Mouse (Mus musculus): ENCODE results near the gene Ide. TPM values are rescaled to one million over a fixed set of nuclear protein-coding genes. Genes with fewer than 3 reads are reported as not detected.

Ide gene
- polyA plus RNA-seq, 1 experiment from 2014 or later = 48.7 TPM

DNA sequence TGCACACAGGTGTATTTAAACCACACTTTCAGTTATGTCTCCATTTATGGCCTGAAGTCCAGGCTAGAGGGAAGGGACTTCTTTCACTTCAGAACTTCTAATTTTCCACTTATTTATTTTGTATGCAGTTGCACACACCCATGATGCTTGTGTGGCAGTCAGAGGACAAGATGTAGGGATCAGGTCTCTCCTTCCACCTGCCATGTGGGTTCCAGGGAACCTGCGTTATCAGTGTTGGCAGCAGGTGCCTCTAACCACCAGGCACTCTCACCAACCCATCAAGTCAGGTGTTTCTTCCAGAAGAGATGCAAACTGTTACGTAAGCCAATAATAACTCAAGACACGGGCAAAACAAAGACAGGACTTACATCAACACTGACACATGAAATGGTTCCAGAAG is 35.9 kb downstream of the Ide start:
- H3K9ac ChIP-seq (replicated peaks) = no peak overlapping the region
- no peaks in the 10 kb centered on the region for H3K27me3 ChIP-seq
- ATAC-seq (ENCODE audit: low FRiP score, low read depth) = no peak
- H3K4me1 ChIP-seq = no peaks in the 10 kb centered on the region
- no peak overlapping the region for H3K4me2 ChIP-seq (replicated peaks)
- WGBS = 97% methylated on average over 3 of the region's 3 CpGs
- no peak overlapping the region for H3K4me3 ChIP-seq
- no peaks in the 10 kb centered on the region for H3K9me3 ChIP-seq
- 0 out of 2 replicates have a peak, but pooled peaks cover 3% of the 10 kb centered on the region for H3K36me3 ChIP-seq
- no peak overlapping the region for H3K27ac ChIP-seq (replicated peaks)

DNA sequence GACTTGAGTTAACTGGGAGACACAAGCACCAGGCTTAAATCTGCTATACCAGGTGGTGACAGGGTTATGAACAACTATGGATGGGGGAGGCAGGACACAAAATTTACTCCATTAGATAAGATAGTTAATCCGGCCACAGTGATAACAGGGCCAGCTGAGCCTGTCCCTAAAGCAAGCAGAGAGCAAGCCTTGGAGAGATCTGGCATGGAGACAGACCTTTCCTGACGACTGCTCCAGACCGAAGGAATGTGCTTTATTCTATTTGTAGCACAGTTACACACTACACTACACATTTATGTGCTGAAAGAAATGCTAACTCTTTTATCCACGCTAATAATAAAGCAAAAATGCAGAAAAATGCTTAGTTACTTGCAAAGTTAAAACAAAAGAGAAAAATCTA is 46.0 kb downstream of the Ide start:
- H3K9me3 ChIP-seq = no peaks in the 10 kb centered on the region
- H3K4me1 ChIP-seq = no peaks in the 10 kb centered on the region
- no peaks in the 10 kb centered on the region; the same call in 1 of the 2 replicates for H3K36me3 ChIP-seq
- H3K9ac ChIP-seq (replicated peaks) = no peak overlapping the region
- H3K4me2 ChIP-seq (replicated peaks) = no peak overlapping the region
- WGBS = 87% methylated on average over 4 of the region's 4 CpGs
- no peak overlapping the region for H3K27ac ChIP-seq (replicated peaks)
- ATAC-seq (ENCODE audit: low FRiP score, low read depth) = no peak
- no peaks in the 10 kb centered on the region for H3K27me3 ChIP-seq
- no peak overlapping the region for H3K4me3 ChIP-seq

DNA sequence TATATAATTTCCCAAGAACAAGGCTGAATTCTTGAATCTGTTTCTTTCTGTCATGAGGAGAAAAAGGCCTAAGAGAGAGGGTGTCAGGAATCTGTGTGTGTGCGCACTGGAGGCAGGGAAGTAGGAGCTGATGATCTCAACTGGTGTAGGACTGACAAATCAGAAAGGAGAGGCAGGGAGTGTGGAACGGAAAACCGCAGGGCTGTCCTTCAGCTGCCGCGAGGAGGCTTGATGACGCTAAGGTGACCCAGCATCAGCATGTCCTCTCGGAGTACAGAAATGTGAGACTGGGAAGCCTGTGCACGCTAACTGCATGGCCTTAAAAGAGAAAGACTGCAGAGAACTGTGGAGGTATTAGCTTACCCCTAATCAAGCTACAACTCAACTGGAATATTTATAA is 46.7 kb downstream of the Ide start:
- no peak overlapping the region for H3K9ac ChIP-seq (replicated peaks)
- no peak for ATAC-seq (ENCODE audit: low FRiP score, low read depth)

DNA sequence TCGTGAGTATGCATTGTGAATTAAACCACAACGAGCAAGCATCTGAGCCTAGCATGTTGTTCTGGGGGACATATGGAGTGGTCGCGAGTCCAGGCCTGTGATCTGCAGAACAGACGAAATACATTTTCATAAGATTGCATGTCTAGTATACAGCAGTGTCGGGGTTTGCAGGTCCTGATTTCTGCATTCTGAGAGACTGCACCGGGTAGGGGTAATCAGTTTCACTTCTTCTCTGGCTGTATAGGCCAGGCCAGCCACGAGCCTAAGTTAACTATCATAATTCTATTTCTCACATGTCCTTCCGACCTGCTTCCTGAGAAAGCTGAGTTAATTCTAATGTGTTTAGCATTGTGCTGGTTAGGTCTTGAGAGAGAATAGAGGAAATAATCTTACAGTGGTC is 52.9 kb downstream of the Ide start:
- Histone ChIP-seq H3K9ac (replicated peaks) (no peak overlapping the region), H3K4me3 (no peak overlapping the region), H3K9me3 (no peaks in the 10 kb centered on the region), H3K36me3 (peaks cover 47% of the 10 kb centered on the region), H3K4me2 (replicated peaks) (no peak overlapping the region), H3K4me1 (no peaks in the 10 kb centered on the region), H3K27ac (replicated peaks) (no peak overlapping the region), H3K27me3 (no peaks in the 10 kb centered on the region)
- WGBS = 96% methylated on average over 9 of the region's 9 CpGs
- no peak for ATAC-seq (ENCODE audit: low FRiP score, low read depth)

More for the DNA sequence above, 46.7 kb downstream of the Ide start:
- Histone ChIP-seq H3K27me3 (no peaks in the 10 kb centered on the region), H3K4me1 (no peaks in the 10 kb centered on the region), H3K4me3 (no peak overlapping the region), H3K27ac (replicated peaks) (no peak overlapping the region), H3K9me3 (no peaks in the 10 kb centered on the region), H3K36me3 (no peaks in the 10 kb centered on the region; the same call in 1 of the 2 replicates), H3K4me2 (replicated peaks) (no peak overlapping the region)
- 89% methylated on average over 8 of the region's 8 CpGs for WGBS

DNA sequence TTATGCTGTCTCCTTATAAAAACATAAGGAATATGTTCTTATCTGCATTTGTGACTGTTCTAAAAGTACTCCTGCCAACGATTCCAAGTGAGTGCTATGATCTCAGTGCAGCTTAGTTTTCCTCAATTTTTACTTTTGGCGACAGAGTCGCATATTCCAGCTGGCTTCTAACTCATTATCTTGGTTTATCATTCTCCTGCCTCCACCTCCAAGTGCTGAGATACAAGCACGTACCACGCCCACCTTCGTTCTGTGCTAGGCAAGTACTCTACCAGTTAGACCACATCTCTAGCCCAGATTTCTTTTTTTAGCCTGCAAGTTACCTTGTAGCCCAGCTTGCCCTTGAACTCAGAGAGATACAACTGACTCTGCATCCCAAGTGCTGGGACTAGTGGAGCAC is 54.5 kb downstream of the Ide start:
- Histone ChIP-seq H3K4me2 (replicated peaks) (no peak overlapping the region), H3K4me3 (no peak overlapping the region), H3K27me3 (no peaks in the 10 kb centered on the region), H3K9ac (replicated peaks) (no peak overlapping the region), H3K36me3 (peaks cover 60% of the 10 kb centered on the region), H3K27ac (replicated peaks) (no peak overlapping the region), H3K4me1 (no peaks in the 10 kb centered on the region), H3K9me3 (no peaks in the 10 kb centered on the region)
- WGBS = 93% methylated on average over 6 of the region's 6 CpGs
- no peak for ATAC-seq (ENCODE audit: low FRiP score, low read depth)

DNA sequence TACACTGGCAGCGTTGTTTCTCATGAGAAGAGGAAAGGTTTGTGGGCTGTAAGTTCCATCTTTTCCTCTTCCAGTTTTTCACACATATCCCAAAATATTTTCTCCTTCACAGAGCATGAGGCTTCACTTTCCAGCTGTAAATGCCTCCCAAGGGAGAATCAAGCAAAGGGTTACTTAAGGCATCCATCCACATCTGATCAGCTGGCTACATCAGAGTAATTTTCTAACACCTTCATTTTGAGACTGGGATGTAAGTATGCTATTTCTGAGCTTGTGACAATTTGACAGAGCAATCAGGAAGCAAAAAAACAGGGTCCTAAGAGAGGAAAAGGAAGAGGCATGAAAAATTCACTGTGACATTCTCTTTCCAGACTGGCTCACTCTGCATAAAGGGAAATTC is 55.9 kb downstream of the Ide start:
- WGBS = 91% methylated on average over 1 of the region's 1 CpGs
- peaks cover 61% of the 10 kb centered on the region for H3K36me3 ChIP-seq
- H3K4me1 ChIP-seq = no peaks in the 10 kb centered on the region
- no peaks in the 10 kb centered on the region for H3K27me3 ChIP-seq
- no peak overlapping the region for H3K4me2 ChIP-seq (replicated peaks)
- H3K4me3 ChIP-seq = no peak overlapping the region
- ATAC-seq (ENCODE audit: low FRiP score, low read depth) = no peak
- no peak overlapping the region for H3K9ac ChIP-seq (replicated peaks)
- no peak overlapping the region for H3K27ac ChIP-seq (replicated peaks)
- H3K9me3 ChIP-seq = no peaks in the 10 kb centered on the region

DNA sequence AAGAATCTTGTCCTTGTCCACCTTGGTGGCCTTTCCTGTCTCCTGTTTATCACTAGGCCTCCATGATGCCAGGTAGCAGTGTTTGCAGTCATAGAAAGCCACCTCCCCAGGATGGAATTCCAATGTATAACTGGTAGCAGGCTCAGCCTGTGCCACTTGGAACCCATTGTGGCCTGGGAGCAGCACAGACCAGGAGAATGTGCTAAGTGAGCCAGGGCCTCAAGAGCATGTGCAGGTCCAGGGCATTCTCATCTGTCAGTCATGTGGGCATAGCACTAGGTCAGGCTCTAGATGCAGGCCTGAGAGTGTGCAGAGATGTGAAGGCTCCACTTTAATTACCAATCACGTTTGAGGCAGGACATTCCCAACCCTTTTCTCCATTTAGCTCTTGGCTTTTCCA is 58.5 kb downstream of the Ide start:
- H3K4me2 ChIP-seq (replicated peaks) = no peak overlapping the region
- H3K9ac ChIP-seq (replicated peaks) = no peak overlapping the region
- no peak overlapping the region for H3K27ac ChIP-seq (replicated peaks)
- WGBS = 79% methylated on average over 1 of the region's 1 CpGs
- H3K4me3 ChIP-seq = no peak overlapping the region
- H3K9me3 ChIP-seq = no peaks in the 10 kb centered on the region
- no peaks in the 10 kb centered on the region for H3K4me1 ChIP-seq
- ATAC-seq (ENCODE audit: low FRiP score, low read depth) = no peak
- peaks cover 65% of the 10 kb centered on the region for H3K36me3 ChIP-seq
- no peaks in the 10 kb centered on the region for H3K27me3 ChIP-seq

DNA sequence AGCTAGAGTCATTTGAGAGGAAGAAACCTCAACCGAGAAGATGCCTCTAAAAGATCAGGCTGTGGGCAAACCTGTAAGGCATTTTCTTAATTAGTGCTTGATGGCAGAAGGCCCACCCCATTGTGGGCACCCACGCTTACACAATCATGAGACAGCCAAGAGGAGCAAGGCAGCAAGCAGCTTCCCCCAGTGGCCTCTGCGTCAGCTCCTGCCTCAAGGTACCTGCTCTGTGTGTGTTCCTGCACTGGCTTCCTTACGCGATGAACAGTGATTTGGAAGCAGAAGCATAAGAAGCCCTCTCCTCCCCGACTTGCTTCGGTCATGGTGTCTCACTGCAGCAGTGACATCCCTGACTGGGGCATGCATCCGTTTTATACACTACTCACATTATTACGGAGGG is 62.1 kb downstream of the Ide start:
- Histone ChIP-seq H3K9ac (replicated peaks) (no peak overlapping the region), H3K4me1 (no peaks in the 10 kb centered on the region), H3K36me3 (peaks cover 38% of the 10 kb centered on the region), H3K4me3 (no peak overlapping the region), H3K9me3 (no peaks in the 10 kb centered on the region), H3K27ac (replicated peaks) (no peak overlapping the region), H3K27me3 (no peaks in the 10 kb centered on the region), H3K4me2 (replicated peaks) (no peak overlapping the region)
- 94% methylated on average over 9 of the region's 9 CpGs for WGBS
- ATAC-seq (ENCODE audit: low FRiP score, low read depth) = no peak

DNA sequence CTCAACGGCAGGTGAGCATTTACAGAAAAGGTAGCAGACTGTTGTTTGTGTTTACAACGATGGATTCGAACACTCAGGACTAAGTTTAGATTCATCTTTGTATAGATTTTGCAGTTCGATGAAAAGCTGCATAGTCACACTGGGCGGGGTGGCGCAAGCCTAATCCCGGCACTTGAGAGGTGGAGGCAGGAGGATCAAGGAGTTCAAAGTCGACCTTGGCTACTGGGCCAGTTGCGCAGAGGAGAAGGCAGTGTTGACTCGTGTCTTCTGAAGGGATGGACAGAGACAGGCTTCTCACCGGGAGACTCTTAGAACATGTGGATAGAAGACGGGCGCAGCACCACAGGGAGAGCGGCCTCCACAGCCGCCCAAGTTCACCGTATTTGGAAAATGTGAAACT is 68.5 kb downstream of the Ide start:
- 91% methylated on average over 16 of the region's 16 CpGs for WGBS
- H3K27me3 ChIP-seq = no peaks in the 10 kb centered on the region
- no peak for ATAC-seq (ENCODE audit: low FRiP score, low read depth)

DNA sequence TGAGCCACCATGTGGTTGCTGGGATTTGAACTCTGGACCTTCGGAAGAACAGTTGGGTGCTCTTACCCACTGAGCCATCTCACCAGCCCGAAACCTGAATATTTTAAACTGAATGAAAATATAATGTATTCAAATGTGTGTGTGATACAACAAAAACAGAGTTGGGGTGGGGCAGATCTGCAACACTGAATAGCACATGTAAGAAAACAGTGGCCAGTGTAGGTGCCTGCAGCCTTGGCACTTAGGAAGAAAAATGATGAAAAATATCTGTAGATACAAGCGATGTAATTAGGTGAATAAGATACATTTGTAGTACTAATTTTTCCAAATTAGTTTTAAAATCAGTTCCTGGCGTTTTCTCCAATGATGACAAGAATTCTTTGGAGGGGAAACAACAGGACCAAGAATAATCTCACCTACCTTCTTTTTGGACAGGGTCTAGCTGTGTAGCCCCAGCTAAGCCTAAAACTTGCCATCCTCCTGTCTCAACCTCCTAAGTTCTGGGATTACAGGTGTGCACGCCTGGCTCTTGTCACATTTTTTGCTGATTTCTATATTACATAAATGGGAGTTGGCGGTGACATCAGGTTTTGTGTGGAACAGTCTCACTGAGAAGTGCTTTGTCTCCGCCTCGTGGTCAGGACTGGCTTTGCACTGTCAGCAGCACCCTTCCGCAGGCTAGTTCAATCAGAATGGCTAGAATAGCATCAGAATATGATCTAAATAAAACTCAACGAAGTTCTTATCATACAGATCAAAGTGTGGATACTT is 72.1 kb downstream of the Ide start:
- ATAC-seq (ENCODE audit: low FRiP score, low read depth) = peak; percentile 60; the same call in 1 of the 2 replicates
- Histone ChIP-seq H3K9ac (replicated peaks) (no peak overlapping the region), H3K4me2 (replicated peaks) (no peak overlapping the region), H3K27ac (replicated peaks) (no peak overlapping the region), H3K36me3 (peaks cover 13% of the 10 kb centered on the region; the same call in 1 of the 2 replicates), H3K27me3 (no peaks in the 10 kb centered on the region), H3K9me3 (no peaks in the 10 kb centered on the region), H3K4me1 (peaks cover 9% of the 10 kb centered on the region), H3K4me3 (no peak overlapping the region)
- 35% methylated on average over 10 of the region's 10 CpGs for WGBS

More for the DNA sequence above, 68.5 kb downstream of the Ide start:
- Histone ChIP-seq H3K4me1 (peaks cover 5% of the 10 kb centered on the region), H3K4me2 (replicated peaks) (no peak overlapping the region), H3K9me3 (no peaks in the 10 kb centered on the region), H3K36me3 (peaks cover 17% of the 10 kb centered on the region; the same call in 1 of the 2 replicates), H3K9ac (replicated peaks) (no peak overlapping the region), H3K27ac (replicated peaks) (no peak overlapping the region), H3K4me3 (no peak overlapping the region)

DNA sequence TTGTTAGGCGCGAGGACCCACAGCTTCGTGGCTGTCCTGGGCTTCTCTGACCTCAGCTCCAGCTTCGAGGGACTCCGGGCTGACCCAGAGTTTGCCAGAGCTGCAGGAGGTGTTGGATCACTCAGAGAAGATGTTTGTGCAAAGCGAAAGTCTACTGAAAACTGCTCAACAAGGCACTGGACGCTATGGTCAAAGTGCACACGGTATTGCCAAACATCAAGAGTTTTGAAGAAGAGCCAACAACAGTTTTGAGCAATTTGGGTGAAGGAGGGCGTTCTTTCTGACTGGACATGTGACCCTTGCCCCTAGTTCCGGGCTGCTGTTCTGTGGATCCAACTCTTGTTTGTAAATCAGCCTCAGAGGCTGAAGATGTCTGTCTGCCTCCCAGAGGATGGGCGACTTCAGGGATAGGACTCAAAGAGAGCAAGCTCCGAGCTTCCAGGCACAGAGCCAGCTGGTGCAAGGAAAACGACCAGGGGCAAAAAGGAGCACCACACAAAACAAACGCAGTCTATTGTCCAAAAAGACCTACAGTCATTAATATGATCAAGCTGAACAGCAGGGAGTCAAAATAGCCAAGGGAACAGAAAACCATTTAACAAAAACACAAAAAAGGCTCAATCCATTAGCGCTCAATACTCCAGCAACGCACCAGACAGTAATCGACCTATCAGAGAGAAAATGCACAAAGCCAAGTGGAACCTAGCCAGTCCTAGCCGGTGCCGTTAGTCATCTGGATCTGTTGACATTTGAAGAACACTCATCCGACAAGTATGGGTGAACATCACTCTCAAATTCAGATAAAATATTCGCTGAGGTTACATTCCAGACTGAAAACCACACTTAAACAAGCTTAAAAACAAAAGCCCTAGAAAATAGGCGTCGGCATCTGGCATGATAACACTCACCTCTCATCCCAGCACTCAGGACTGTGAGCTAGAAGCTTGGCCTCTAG is 73.4 kb downstream of the Ide start:
- no peak for ATAC-seq (ENCODE audit: low FRiP score, low read depth)
- Histone ChIP-seq H3K9me3 (no peaks in the 10 kb centered on the region), H3K4me1 (peaks cover 9% of the 10 kb centered on the region), H3K27ac (replicated peaks) (no peak overlapping the region), H3K36me3 (peaks cover 10% of the 10 kb centered on the region; the same call in 1 of the 2 replicates), H3K9ac (replicated peaks) (no peak overlapping the region), H3K27me3 (no peaks in the 10 kb centered on the region), H3K4me3 (no peak overlapping the region), H3K4me2 (replicated peaks) (no peak overlapping the region)
- WGBS = 67% methylated on average over 23 of the region's 23 CpGs

DNA sequence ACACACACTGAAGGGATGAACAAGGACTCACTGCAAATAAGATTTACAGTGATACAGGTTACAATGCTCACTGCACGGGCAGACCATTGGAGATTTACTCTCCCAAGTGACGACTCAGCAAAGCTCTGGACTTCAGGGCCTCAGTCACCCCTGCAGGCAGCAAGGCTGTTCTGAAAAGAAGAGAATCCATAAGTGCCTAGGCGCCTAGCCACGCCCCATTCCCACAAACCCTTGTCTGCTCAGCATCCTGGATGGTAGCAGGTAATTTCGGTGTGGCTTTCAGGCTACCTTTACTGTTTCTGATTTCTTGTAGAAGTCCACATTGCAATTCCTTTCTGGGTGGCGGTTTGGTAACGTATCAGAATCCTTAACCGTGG is 74.1 kb downstream of the Ide start:
- Histone ChIP-seq H3K27me3 (no peaks in the 10 kb centered on the region), H3K4me2 (replicated peaks) (no peak overlapping the region), H3K27ac (replicated peaks) (no peak overlapping the region), H3K36me3 (0 out of 2 replicates have a peak, but pooled peaks cover 4% of the 10 kb centered on the region), H3K4me3 (no peak overlapping the region), H3K4me1 (peaks cover 9% of the 10 kb centered on the region), H3K9ac (replicated peaks) (no peak overlapping the region), H3K9me3 (no peaks in the 10 kb centered on the region)
- 70% methylated on average over 8 of the region's 8 CpGs for WGBS
- no peak for ATAC-seq (ENCODE audit: low FRiP score, low read depth)
